Mouse (Mus musculus) testis, adult 2 months (tissue): ENCODE results near the gene Slc38a2.

Source experiments
- CTCF ChIP-seq: fragments of 200-500 bp; IDR thresholded peaks from 2 replicates; pipeline ENCODE4 v1.5.1; 2012; ENCODE audit warnings: low read depth, mild to moderate bottlenecking, inconsistent platforms, low read length, moderate library complexity; ENCODE audit not compliant: control insufficient read depth, insufficient read depth, insufficient replicate concordance
- POLR2A ChIP-seq: fragments of 200-500 bp; IDR thresholded peaks from 2 replicates; pipeline ENCODE4 v1.6.1; 2012; ENCODE audit warnings: low read depth, mild to moderate bottlenecking, inconsistent platforms, low read length, moderate library complexity; ENCODE audit not compliant: control insufficient read depth

DNA sequence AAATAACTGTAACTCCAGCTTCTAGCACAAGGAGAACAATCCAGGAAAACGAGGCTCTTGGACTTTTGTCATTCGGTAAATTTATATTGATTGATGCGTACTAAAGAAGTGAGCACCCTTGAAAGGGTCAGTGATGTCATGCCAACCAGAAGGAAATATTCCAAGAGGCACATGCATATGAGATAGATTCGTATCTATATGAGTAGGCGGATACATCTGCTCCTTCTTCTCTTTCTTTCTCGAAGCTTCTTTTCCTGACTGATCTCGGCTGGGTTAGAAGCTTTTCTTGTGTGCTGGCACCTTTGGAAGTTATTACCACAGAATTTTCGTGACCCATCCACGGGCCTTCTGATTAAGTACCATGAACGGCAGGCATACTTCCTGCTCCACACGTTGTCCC lies 12.1 kb upstream of the Slc38a2 start:
- no peak for TF ChIP-seq POLR2A
- TF ChIP-seq CTCF: no peak
